ENCODE assay signal across 8 mouse cellular contexts in genomic region chr11:75015453-75015871, GRCm38 (mm10).
DNase-seq lines count a peak whose midpoint lies in the region; ATAC-seq lines count a peak whose summit lies in the region.

No protein-coding gene starts in this region.

- peaks cover 20% of the 10 kb centered on the region for H3K4me1 ChIP-seq in midbrain, embryonic 14.5 days (ENCODE audit: control insufficient read depth, insufficient read depth, low read length)
- peaks cover 34% of the 10 kb centered on the region for H3K4me1 ChIP-seq in midbrain, embryonic 15.5 days
- peaks cover 32% of the 10 kb centered on the region for H3K4me1 ChIP-seq in heart, embryonic 11.5 days (ENCODE audit: control insufficient read depth, insufficient read depth, low read length)
- H3K4me1 ChIP-seq in limb, embryonic 15.5 days = peaks cover 58% of the 10 kb centered on the region

- no peaks in the 10 kb centered on the region for H3K9me3 ChIP-seq in midbrain, embryonic 14.5 days (ENCODE audit: control insufficient read depth, low read length)
- H3K9me3 ChIP-seq in midbrain, embryonic 15.5 days = no peaks in the 10 kb centered on the region
- no peaks in the 10 kb centered on the region for H3K9me3 ChIP-seq in heart, embryonic 11.5 days (replicated peaks; ENCODE audit: control insufficient read depth, low read length)
- no peaks in the 10 kb centered on the region for H3K9me3 ChIP-seq in limb, embryonic 15.5 days

- no peak overlapping the region for H3K4me2 ChIP-seq in midbrain, embryonic 14.5 days (ENCODE audit: low read length)
- no peak overlapping the region for H3K4me2 ChIP-seq in midbrain, embryonic 15.5 days
- H3K4me2 ChIP-seq in heart, embryonic 11.5 days = no peak overlapping the region
- H3K4me2 ChIP-seq in limb, embryonic 15.5 days = no peak overlapping the region

- 72% methylated on average over 7 of the region's 7 CpGs for WGBS in midbrain, embryonic 14.5 days
- 66% methylated on average over 7 of the region's 7 CpGs for WGBS in midbrain, embryonic 15.5 days
- WGBS in heart, embryonic 11.5 days (ENCODE audit: insufficient replicate concordance) = 55% methylated on average over 7 of the region's 7 CpGs
- WGBS in limb, embryonic 15.5 days = 47% methylated on average over 7 of the region's 7 CpGs

- no peak overlapping the region for H3K9ac ChIP-seq in midbrain, embryonic 14.5 days (replicated peaks; ENCODE audit: low read length)
- no peak overlapping the region for H3K9ac ChIP-seq in midbrain, embryonic 15.5 days
- no peak overlapping the region for H3K9ac ChIP-seq in heart, embryonic 11.5 days (ENCODE audit: low read depth, low read length)
- H3K9ac ChIP-seq in limb, embryonic 15.5 days = no peak overlapping the region

- H3K27ac ChIP-seq in midbrain, embryonic 14.5 days (replicated peaks; ENCODE audit: low read depth, low read length) = peak overlapping the region; percentile 1; the same call in 1 of the 2 replicates
- H3K27ac ChIP-seq in midbrain, embryonic 15.5 days = no peak overlapping the region
- H3K27ac ChIP-seq in heart, embryonic 11.5 days (ENCODE audit: low read depth, low read length) = peak overlapping the region; percentile 91
- H3K27ac ChIP-seq in limb, embryonic 15.5 days = peak overlapping the region; percentile 86

- H3K27me3 ChIP-seq in midbrain, embryonic 14.5 days (ENCODE audit: control insufficient read depth, insufficient read depth, low read length) = no peaks in the 10 kb centered on the region
- no peaks in the 10 kb centered on the region for H3K27me3 ChIP-seq in midbrain, embryonic 15.5 days (replicated peaks)
- H3K27me3 ChIP-seq in heart, embryonic 11.5 days (ENCODE audit: control insufficient read depth, insufficient read depth, low read length) = no peaks in the 10 kb centered on the region
- H3K27me3 ChIP-seq in limb, embryonic 15.5 days = no peaks in the 10 kb centered on the region

- no peak for ATAC-seq in midbrain, embryonic 14.5 days (ENCODE audit: low FRiP score, low TSS enrichment)
- ATAC-seq in midbrain, embryonic 15.5 days (replicated peaks) = no peak
- ATAC-seq in heart, embryonic 11.5 days (replicated peaks; ENCODE audit: insufficient number of reproducible peaks, low FRiP score, low TSS enrichment) = no peak
- no peak for ATAC-seq in limb, embryonic 15.5 days (ENCODE audit: insufficient number of reproducible peaks, low FRiP score, low TSS enrichment, low read depth)

- H3K36me3 ChIP-seq in midbrain, embryonic 14.5 days (ENCODE audit: control insufficient read depth, insufficient read depth, low read length) = no peaks in the 10 kb centered on the region
- no peaks in the 10 kb centered on the region for H3K36me3 ChIP-seq in midbrain, embryonic 15.5 days (replicated peaks)
- H3K36me3 ChIP-seq in heart, embryonic 11.5 days (ENCODE audit: control insufficient read depth, insufficient read depth, low read length) = no peaks in the 10 kb centered on the region
- H3K36me3 ChIP-seq in limb, embryonic 15.5 days = no peaks in the 10 kb centered on the region

- H3K4me3 ChIP-seq in midbrain, embryonic 14.5 days (replicated peaks; ENCODE audit: low read depth, low read length) = no peak overlapping the region
- no peak overlapping the region for H3K4me3 ChIP-seq in midbrain, embryonic 15.5 days
- no peak overlapping the region for H3K4me3 ChIP-seq in heart, embryonic 11.5 days (ENCODE audit: low read depth, low read length)
- no peak overlapping the region for H3K4me3 ChIP-seq in limb, embryonic 15.5 days

- peak; percentile 51 for DNase-seq in adrenal gland, adult 2 months
- DNase-seq in adrenal gland, postnatal 4 days (ENCODE audit: low spot score in 2 of 2) = no peak
- DNase-seq in midbrain, embryonic 14.5 days = peak; percentile 10
- no peak for DNase-seq in thymus, postnatal 4 days
- no peak for DNase-seq in thymus, postnatal 25 days

Comparison
In these comparisons a context has a peak if more than half of its experiments do, and no peak if none do; other contexts are left out.
1. DNase-seq: peak in adrenal gland, adult 2 months (single experiment) and midbrain, embryonic 14.5 days (single experiment); none in adrenal gland, postnatal 4 days (0 of 2), thymus, postnatal 4 days (single experiment) and thymus, postnatal 25 days (single experiment).